Mouse (Mus musculus) kidney, adult 11 months (tissue): ENCODE measurements around the gene Olfr640.

Experiments used
- DNase-seq: peaks from one replicate; pipeline ENCODE4 v3.0.0; 2022

Olfr640 gene

GRCm38 (mm10) chr7:104025473-104025872, at the start of gene Olfr640:
Gene Olfr640, minus strand, starts transcription at chr7:104025573.
- no peak for DNase-seq

GRCm38 (mm10) chr7:104071769-104072168, 46.4 kb upstream of the Olfr640 start, which contains the start of gene Olfr644:
Gene Olfr644, minus strand, starts transcription at chr7:104071869.
- DNase-seq: no peak

GRCm38 (mm10) chr7:104061345-104061744, 36.0 kb upstream of the Olfr640 start, which contains the start of gene 4930516K23Rik:
Gene 4930516K23Rik, minus strand, starts transcription at chr7:104061445.
- no peak for DNase-seq

GRCm38 (mm10) chr7:104059215-104059614, 33.8 kb upstream of the Olfr640 start:
- no peak for DNase-seq

GRCm38 (mm10) chr7:104052566-104052965, 27.2 kb upstream of the Olfr640 start, which contains the start of gene Olfr642:
Gene Olfr642, minus strand, starts transcription at chr7:104052666.
- DNase-seq: no peak

GRCm38 (mm10) chr7:104050745-104051144, 25.4 kb upstream of the Olfr640 start:
- DNase-seq: no peak

GRCm38 (mm10) chr7:104035145-104035544, 9.8 kb upstream of the Olfr640 start, which contains the start of gene Olfr641:
Gene Olfr641, plus strand, starts transcription at chr7:104035445.
- no peak for DNase-seq

GRCm38 (mm10) chr7:104026978-104027377, 1.6 kb upstream of the Olfr640 start:
- DNase-seq: no peak

- DNase-seq: no peak
These were observed 3.7 kb downstream of the Olfr640 start for GRCm38 (mm10) chr7:104021651-104022050.

- DNase-seq: no peak
These were observed 6.4 kb downstream of the Olfr640 start for GRCm38 (mm10) chr7:104018953-104019352.

GRCm38 (mm10) chr7:104017203-104017602, 8.2 kb downstream of the Olfr640 start, which contains the start of gene Olfr639:
Gene Olfr639, minus strand, starts transcription at chr7:104017303.
- no peak for DNase-seq

- DNase-seq: no peak
These were observed 26.2 kb downstream of the Olfr640 start for GRCm38 (mm10) chr7:103999124-103999523.

GRCm38 (mm10) chr7:103998446-103998845, 26.9 kb downstream of the Olfr640 start, which contains the start of gene Olfr638:
Gene Olfr638, plus strand, starts transcription at chr7:103998746.
- no peak for DNase-seq

- no peak for DNase-seq
These were observed 53.6 kb downstream of the Olfr640 start for GRCm38 (mm10) chr7:103971782-103972181.

GRCm38 (mm10) chr7:103970852-103971251, 54.5 kb downstream of the Olfr640 start, which contains the start of gene Olfr635:
Gene Olfr635, plus strand, starts transcription at chr7:103971152.
- no peak for DNase-seq
